Mouse (Mus musculus) CH12.LX (cell line): ENCODE measurements at regions not wholly inside any gene's neighbourhood (a gene's known extent, or its start where the extent isn't known, plus 50 kb on each side); places are given as distances from the start of the nearest gene placed in this dataset.

Experiments
- DNase-seq: peaks from one replicate; pipeline ENCODE4 v3.0.0-alpha.2; 2013; ENCODE audit errors: extremely low read depth
- H3K27ac ChIP-seq: 2 replicates; pipeline ENCODE4 v1.5.1; 2012; ENCODE audit warnings: low read depth, mild to moderate bottlenecking, control low read depth, moderate library complexity; ENCODE audit not compliant: insufficient read depth
- H3K27me3 ChIP-seq: replicated peaks from 2 replicates; pipeline ENCODE3; 2012; ENCODE audit warnings: inconsistent platforms
- H3K36me3 ChIP-seq, 2 experiments: replicated peaks in 1 of 2; 2 replicates each; pipeline versions ENCODE3 to v1.6.1; 2012; ENCODE audit warnings: inconsistent platforms in 1 of 2, low read length in 1 of 2, mild to moderate bottlenecking in 1 of 2, mixed read lengths in 1 of 2, moderate library complexity in 1 of 2; ENCODE audit not compliant: control insufficient read depth in 1 of 2, insufficient read depth in 1 of 2
- H3K4me1 ChIP-seq, 2 experiments: 2 replicates each; pipeline ENCODE4 v1.6.1; 2012; ENCODE audit warnings: inconsistent platforms in 1 of 2, moderate library complexity in 1 of 2; ENCODE audit not compliant: insufficient read depth in 2 of 2, control insufficient read depth in 1 of 2
- H3K4me2 ChIP-seq: 2 replicates; pipeline ENCODE4 v1.6.1; 2012; ENCODE audit warnings: low read depth, mild to moderate bottlenecking, control low read depth; ENCODE audit not compliant: poor library complexity, insufficient read depth, severe bottlenecking
- H3K4me3 ChIP-seq, 3 experiments: fragments of 150-350 bp in 1 of 3; sonication (generic) in 1 of 3; replicated peaks in 1 of 3; 2 replicates each; pipeline versions ENCODE3 to v1.5.1; 2011 to 2012; ENCODE audit warnings: low read depth in 2 of 3, low read length in 2 of 3, mild to moderate bottlenecking in 2 of 3, moderate library complexity in 2 of 3, control low read depth in 1 of 3, improper control_type of control experiment in 1 of 3, inconsistent platforms in 1 of 3, mixed read lengths in 1 of 3; ENCODE audit not compliant: poor library complexity in 1 of 3
- H3K79me2 ChIP-seq: replicated peaks from 2 replicates; pipeline ENCODE4 v1.6.1; 2012; ENCODE audit warnings: mild to moderate bottlenecking, moderate library complexity; ENCODE audit not compliant: control insufficient read depth, poor library complexity, insufficient read depth, severe bottlenecking; ENCODE audit errors: extremely low read depth
- H3K9ac ChIP-seq: 2 replicates; pipeline ENCODE4 v1.6.1; 2012; ENCODE audit warnings: low read depth, mild to moderate bottlenecking, control low read depth, moderate library complexity; ENCODE audit not compliant: insufficient read depth
- H3K9me3 ChIP-seq: replicated peaks from 2 replicates; pipeline ENCODE3; 2012; ENCODE audit warnings: low read length, inconsistent platforms, mixed read lengths
- CHD2 ChIP-seq: IDR thresholded peaks from 2 replicates; pipeline ENCODE4 v1.6.1; 2011; ENCODE audit warnings: low read length, improper control_type of control experiment
- CTCF ChIP-seq, 2 experiments: IDR thresholded peaks in 1 of 2; conservative IDR thresholded peaks in 1 of 2; 2 replicates each; pipeline ENCODE4 v1.5.1; 2011 to 2012; ENCODE audit warnings: low read depth in 2 of 2, low read length in 2 of 2, improper control_type of control experiment in 1 of 2, inconsistent platforms in 1 of 2, mild to moderate bottlenecking in 1 of 2, moderate library complexity in 1 of 2
- EP300 ChIP-seq: IDR thresholded peaks from 2 replicates; pipeline ENCODE4 v1.6.1; 2011; ENCODE audit warnings: low read length, improper control_type of control experiment
- ETS1 ChIP-seq: conservative IDR thresholded peaks from 2 replicates; pipeline ENCODE4 v1.6.1; 2012; ENCODE audit warnings: low read depth, mild to moderate bottlenecking, inconsistent platforms, low read length, improper control_type of control experiment, moderate library complexity
- MAFK ChIP-seq: IDR thresholded peaks from 2 replicates; pipeline ENCODE4 v1.6.1; 2011; ENCODE audit warnings: low read length, improper control_type of control experiment; ENCODE audit not compliant: insufficient replicate concordance
- MEF2A ChIP-seq: IDR thresholded peaks from 2 replicates; pipeline ENCODE4 v1.6.1; 2014; ENCODE audit warnings: low read depth, mild to moderate bottlenecking, inconsistent platforms, low read length, improper control_type of control experiment, borderline replicate concordance
- NRF1 ChIP-seq: IDR thresholded peaks from 2 replicates; pipeline ENCODE4 v1.6.1; 2014; ENCODE audit warnings: low read depth, mild to moderate bottlenecking, inconsistent platforms, low read length, improper control_type of control experiment, moderate library complexity
- RCOR1 ChIP-seq: conservative IDR thresholded peaks from 2 replicates; pipeline ENCODE4 v1.6.1; 2012; ENCODE audit warnings: low read depth, mild to moderate bottlenecking, inconsistent platforms, low read length, improper control_type of control experiment
- TBP ChIP-seq: conservative IDR thresholded peaks from 2 replicates; pipeline ENCODE4 v1.6.1; 2011; ENCODE audit warnings: low read depth, low read length, improper control_type of control experiment
- UBTF ChIP-seq: IDR thresholded peaks from 2 replicates; pipeline ENCODE4 v1.6.1; 2012; ENCODE audit warnings: low read depth, mild to moderate bottlenecking, inconsistent platforms, low read length, improper control_type of control experiment, moderate library complexity
- USF1 ChIP-seq: IDR thresholded peaks from 2 replicates; pipeline ENCODE4 v1.6.1; 2014; ENCODE audit warnings: low read depth, mild to moderate bottlenecking, inconsistent platforms, low read length, improper control_type of control experiment
- ZKSCAN1 ChIP-seq: IDR thresholded peaks from 2 replicates; pipeline ENCODE4 v1.6.1; 2012; ENCODE audit warnings: low read depth, inconsistent platforms, low read length, improper control_type of control experiment, borderline replicate concordance
- dilution Hi-C: fragments of 300-500 bp; cut with MboI; formaldehyde crosslinking; loops from 2 replicates; pipeline ENCODE4 v1.14.3; 2020; ENCODE audit warnings: low sequenced_read_pairs; ENCODE audit not compliant: extremely low pct_unique_long_range_greater_than_20kb, extremely low pct_ligation_motif_present
- in situ Hi-C: fragments of 300-500 bp; cut with MboI; formaldehyde crosslinking; loops from 3 replicates; pipeline ENCODE4 v1.14.3; 2019; ENCODE audit warnings: low sequenced_read_pairs, low pct_ligation_motif_present, low pct_unique_long_range_greater_than_20kb, mixed read lengths

DNA sequence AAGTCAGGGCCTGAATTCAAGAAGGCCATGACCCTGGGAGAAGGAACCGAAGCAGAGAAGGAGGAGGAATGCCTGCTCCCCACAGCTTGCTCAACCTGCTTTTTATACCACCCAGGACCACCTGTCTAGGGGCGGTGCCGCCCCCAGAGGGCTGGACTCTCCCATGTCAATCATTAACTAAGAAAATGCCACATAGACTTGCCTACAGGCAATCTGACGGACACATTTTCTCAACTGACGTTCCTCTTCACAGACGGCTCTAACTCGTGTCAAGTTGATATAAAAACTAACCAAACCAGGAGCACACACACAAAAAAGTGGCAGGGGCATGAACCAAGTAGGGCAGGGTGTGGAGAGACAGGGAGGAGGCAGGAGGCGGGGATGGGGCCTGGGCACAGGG lies 248.5 kb downstream of the Bcl11b start:
- H3K27me3 ChIP-seq = no peaks in the 10 kb centered on the region
- H3K36me3 ChIP-seq = no peaks in the 10 kb centered on the region
- no peak overlapping the region for H3K4me3 ChIP-seq
- dilution Hi-C loops (no loop called here), in situ Hi-C loops (no loop called here)
- TF ChIP-seq MEF2A (no peak), CTCF (conservative IDR thresholded peaks at IDR 0.05 in 1 of 2, IDR thresholded peaks at IDR 0.05 in 1 of 2; ENCODE audit: low read depth in 2 of 2, low read length in 2 of 2) (no peak), USF1 (no peak), UBTF (no peak), MAFK (no peak), NRF1 (no peak), ETS1 (no peak)
- H3K27ac ChIP-seq = no peak overlapping the region
- H3K4me1 ChIP-seq = no peaks in the 10 kb centered on the region
- H3K9me3 ChIP-seq = peaks cover 92% of the 10 kb centered on the region
- H3K4me2 ChIP-seq = no peak overlapping the region
- no peaks in the 10 kb centered on the region for H3K79me2 ChIP-seq
- no peak overlapping the region for H3K9ac ChIP-seq
- DNase-seq = no peak

DNA sequence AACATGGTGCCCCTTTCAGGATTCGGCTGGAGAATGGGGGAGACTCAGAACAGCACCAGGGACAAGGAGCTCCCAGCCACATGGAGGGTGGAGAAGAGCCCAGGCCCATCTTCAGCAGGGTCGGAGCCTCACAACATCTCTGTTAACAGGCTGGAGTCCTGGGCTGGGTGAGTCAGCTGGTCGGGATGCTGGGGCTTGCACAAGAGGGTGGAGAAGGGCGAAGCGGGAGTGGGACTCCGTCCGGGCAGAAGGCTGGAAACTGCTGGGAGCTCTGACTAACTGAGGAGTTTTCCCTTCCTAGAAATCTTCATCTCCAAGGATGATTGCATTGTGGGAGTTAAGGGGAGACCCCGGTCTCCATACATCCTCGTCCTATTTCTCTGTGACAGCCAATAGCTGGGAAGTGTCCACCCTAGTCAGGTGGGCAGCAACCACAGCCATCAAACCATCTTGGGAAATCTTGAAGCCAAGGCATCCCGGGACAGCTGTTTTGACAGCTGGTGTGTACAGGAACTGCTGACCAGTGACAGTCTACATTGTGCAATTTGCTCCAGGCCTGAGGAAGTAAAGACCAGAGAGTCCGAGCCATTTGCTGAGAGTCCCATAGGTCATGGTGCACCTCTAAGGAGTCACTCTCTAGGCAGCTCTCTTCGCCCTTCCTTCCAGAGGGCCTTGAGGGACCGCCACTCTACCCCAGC lies 247.4 kb downstream of the Bcl11b start:
- Histone ChIP-seq H3K27me3 (no peaks in the 10 kb centered on the region), H3K79me2 (no peaks in the 10 kb centered on the region), H3K9ac (no peak overlapping the region), H3K4me3 (no peak overlapping the region), H3K27ac (no peak overlapping the region), H3K4me2 (no peak overlapping the region), H3K4me1 (no peaks in the 10 kb centered on the region), H3K9me3 (peaks cover 92% of the 10 kb centered on the region), H3K36me3 (no peaks in the 10 kb centered on the region)
- dilution Hi-C loops = no loop called here
- no peak for DNase-seq
- TF ChIP-seq TBP = no peak
- no peak for TF ChIP-seq EP300
- in situ Hi-C loops = no loop called here

DNA sequence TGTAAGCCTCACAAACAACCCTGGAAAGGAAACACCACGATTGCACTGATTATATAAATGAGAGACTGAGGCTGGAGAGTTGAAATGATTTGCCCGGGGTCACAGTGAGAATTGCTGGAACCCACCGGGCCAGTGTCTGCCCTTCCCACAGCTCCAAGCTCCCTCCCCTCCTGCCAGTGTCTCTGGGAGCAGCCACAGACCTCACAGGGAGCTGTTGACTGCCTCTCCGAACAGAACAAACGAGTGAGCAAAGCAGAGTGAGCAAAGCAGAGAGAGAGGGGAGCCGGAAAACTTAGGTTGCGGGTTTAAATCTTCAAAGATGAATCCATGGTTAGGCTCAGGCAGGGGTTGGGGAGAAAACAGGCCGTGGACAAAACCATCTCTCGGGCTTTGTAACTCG lies 246.2 kb downstream of the Bcl11b start:
- H3K27me3 ChIP-seq = no peaks in the 10 kb centered on the region
- H3K4me3 ChIP-seq = no peak overlapping the region
- no peak for DNase-seq
- in situ Hi-C loops (no loop called here), dilution Hi-C loops (no loop called here)
- no peak overlapping the region for H3K9ac ChIP-seq
- no peak for TF ChIP-seq RCOR1
- no peak for TF ChIP-seq CHD2
- no peak for TF ChIP-seq UBTF
- TF ChIP-seq EP300 = no peak
- no peak for TF ChIP-seq MEF2A
- TF ChIP-seq ZKSCAN1 = no peak
- no peak for TF ChIP-seq ETS1
- H3K4me2 ChIP-seq = no peak overlapping the region
- peaks cover 92% of the 10 kb centered on the region for H3K9me3 ChIP-seq
- H3K79me2 ChIP-seq = no peaks in the 10 kb centered on the region
- no peaks in the 10 kb centered on the region for H3K36me3 ChIP-seq
- no peaks in the 10 kb centered on the region for H3K4me1 ChIP-seq
- no peak overlapping the region for H3K27ac ChIP-seq
